Mouse (Mus musculus): ENCODE data around the gene Edf1. TPM values are rescaled to one million over a fixed set of nuclear protein-coding genes. Genes with fewer than 3 reads are reported as not detected.

Gene Edf1
- polyA plus RNA-seq, 1 experiment from 2014 or later = 289 TPM

GRCm38 (mm10) chr2:25584856-25585255, 27.2 kb downstream of the Edf1 start:
- Histone ChIP-seq H3K27ac (no peak overlapping the region), H3K4me2 (no peak overlapping the region), H3K4me3 (no peak overlapping the region), H3K27me3 (peaks cover 16% of the 10 kb centered on the region), H3K9ac (no peak overlapping the region), H3K9me3 (replicated peaks) (no peaks in the 10 kb centered on the region), H3K36me3 (peaks cover 25% of the 10 kb centered on the region), H3K4me1 (replicated peaks) (peaks cover 42% of the 10 kb centered on the region)
- WGBS = 83% methylated on average over 4 of the region's 4 CpGs
- no peak for ATAC-seq (replicated peaks; ENCODE audit: insufficient number of reproducible peaks, insufficient read depth, low FRiP score, low read depth)

GRCm38 (mm10) chr2:25585601-25586000, 28.0 kb downstream of the Edf1 start:
- no peak overlapping the region for H3K27ac ChIP-seq
- H3K4me2 ChIP-seq = no peak overlapping the region
- H3K27me3 ChIP-seq = peaks cover 8% of the 10 kb centered on the region
- peaks cover 35% of the 10 kb centered on the region for H3K4me1 ChIP-seq (replicated peaks)
- no peaks in the 10 kb centered on the region for H3K9me3 ChIP-seq (replicated peaks)
- peaks cover 29% of the 10 kb centered on the region for H3K36me3 ChIP-seq
- ATAC-seq (replicated peaks; ENCODE audit: insufficient number of reproducible peaks, insufficient read depth, low FRiP score, low read depth) = no peak
- 77% methylated on average over 3 of the region's 3 CpGs for WGBS
- H3K4me3 ChIP-seq = no peak overlapping the region
- no peak overlapping the region for H3K9ac ChIP-seq

- ATAC-seq (replicated peaks; ENCODE audit: insufficient number of reproducible peaks, insufficient read depth, low FRiP score, low read depth) = no peak
Observed at GRCm38 (mm10) chr2:25587290-25587689, 29.6 kb downstream of the Edf1 start.

GRCm38 (mm10) chr2:25588227-25588907, 30.7 kb downstream of the Edf1 start:
- Histone ChIP-seq H3K9ac (no peak overlapping the region), H3K9me3 (replicated peaks) (no peaks in the 10 kb centered on the region), H3K4me2 (no peak overlapping the region), H3K27me3 (no peaks in the 10 kb centered on the region), H3K27ac (peak overlapping the region; percentile 25; the same call in 1 of the 2 replicates), H3K4me3 (no peak overlapping the region), H3K4me1 (replicated peaks) (peaks cover 16% of the 10 kb centered on the region), H3K36me3 (peaks cover 55% of the 10 kb centered on the region)
- peak; percentile 49; the same call in 1 of the 2 replicates for ATAC-seq (replicated peaks; ENCODE audit: insufficient number of reproducible peaks, insufficient read depth, low FRiP score, low read depth)
- WGBS = 85% methylated on average over 8 of the region's 8 CpGs

More at GRCm38 (mm10) chr2:25587290-25587689, 29.6 kb downstream of the Edf1 start:
- H3K9ac ChIP-seq = no peak overlapping the region
- H3K27ac ChIP-seq = no peak overlapping the region
- peaks cover 44% of the 10 kb centered on the region for H3K36me3 ChIP-seq
- no peaks in the 10 kb centered on the region for H3K27me3 ChIP-seq
- no peaks in the 10 kb centered on the region for H3K9me3 ChIP-seq (replicated peaks)
- H3K4me3 ChIP-seq = no peak overlapping the region
- WGBS = 85% methylated on average over 8 of the region's 8 CpGs
- no peak overlapping the region for H3K4me2 ChIP-seq
- H3K4me1 ChIP-seq (replicated peaks) = peaks cover 21% of the 10 kb centered on the region

- no peak overlapping the region for H3K4me2 ChIP-seq
- H3K27ac ChIP-seq = no peak overlapping the region
- H3K4me3 ChIP-seq = no peak overlapping the region
- peaks cover 12% of the 10 kb centered on the region for H3K4me1 ChIP-seq (replicated peaks)
- H3K9ac ChIP-seq = no peak overlapping the region
- no peak for ATAC-seq (replicated peaks; ENCODE audit: insufficient number of reproducible peaks, insufficient read depth, low FRiP score, low read depth)
- peaks cover 63% of the 10 kb centered on the region for H3K36me3 ChIP-seq
- H3K27me3 ChIP-seq = no peaks in the 10 kb centered on the region
- WGBS = 85% methylated on average over 2 of the region's 2 CpGs
- no peaks in the 10 kb centered on the region for H3K9me3 ChIP-seq (replicated peaks)
Observed at GRCm38 (mm10) chr2:25591863-25592262, 34.2 kb downstream of the Edf1 start.

- Histone ChIP-seq H3K36me3 (peaks cover 92% of the 10 kb centered on the region), H3K4me3 (no peak overlapping the region), H3K4me1 (replicated peaks) (peaks cover 9% of the 10 kb centered on the region; the same call in 1 of the 2 replicates), H3K27ac (no peak overlapping the region), H3K27me3 (no peaks in the 10 kb centered on the region), H3K9me3 (replicated peaks) (no peaks in the 10 kb centered on the region), H3K9ac (no peak overlapping the region), H3K4me2 (no peak overlapping the region)
- no peak for ATAC-seq (replicated peaks; ENCODE audit: insufficient number of reproducible peaks, insufficient read depth, low FRiP score, low read depth)
- WGBS = 92% methylated on average over 5 of the region's 5 CpGs
Observed at GRCm38 (mm10) chr2:25596765-25597510, 39.3 kb downstream of the Edf1 start.

GRCm38 (mm10) chr2:25598749-25599148, 41.1 kb downstream of the Edf1 start:
- Histone ChIP-seq H3K9me3 (replicated peaks) (no peaks in the 10 kb centered on the region), H3K4me2 (no peak overlapping the region), H3K9ac (no peak overlapping the region), H3K36me3 (peaks cover 82% of the 10 kb centered on the region), H3K4me3 (no peak overlapping the region), H3K4me1 (replicated peaks) (peaks cover 9% of the 10 kb centered on the region; the same call in 1 of the 2 replicates), H3K27ac (no peak overlapping the region), H3K27me3 (no peaks in the 10 kb centered on the region)
- WGBS = 78% methylated on average over 1 of the region's 1 CpGs
- ATAC-seq (replicated peaks; ENCODE audit: insufficient number of reproducible peaks, insufficient read depth, low FRiP score, low read depth) = no peak

GRCm38 (mm10) chr2:25600037-25600436, 42.4 kb downstream of the Edf1 start:
- peaks cover 9% of the 10 kb centered on the region; the same call in 1 of the 2 replicates for H3K4me1 ChIP-seq (replicated peaks)
- ATAC-seq (replicated peaks; ENCODE audit: insufficient number of reproducible peaks, insufficient read depth, low FRiP score, low read depth) = no peak
- H3K4me3 ChIP-seq = no peak overlapping the region
- H3K4me2 ChIP-seq = no peak overlapping the region
- WGBS = 83% methylated on average over 2 of the region's 2 CpGs
- H3K9me3 ChIP-seq (replicated peaks) = no peaks in the 10 kb centered on the region
- H3K27me3 ChIP-seq = no peaks in the 10 kb centered on the region
- H3K36me3 ChIP-seq = peaks cover 75% of the 10 kb centered on the region
- no peak overlapping the region for H3K9ac ChIP-seq
- no peak overlapping the region for H3K27ac ChIP-seq

- WGBS = 85% methylated on average over 5 of the region's 5 CpGs
- Histone ChIP-seq H3K4me3 (no peak overlapping the region), H3K9me3 (replicated peaks) (no peaks in the 10 kb centered on the region), H3K9ac (no peak overlapping the region), H3K36me3 (peaks cover 51% of the 10 kb centered on the region), H3K27ac (no peak overlapping the region), H3K27me3 (no peaks in the 10 kb centered on the region), H3K4me1 (replicated peaks) (peaks cover 23% of the 10 kb centered on the region), H3K4me2 (no peak overlapping the region)
- no peak for ATAC-seq (replicated peaks; ENCODE audit: insufficient number of reproducible peaks, insufficient read depth, low FRiP score, low read depth)
Observed at GRCm38 (mm10) chr2:25602526-25602925, 44.9 kb downstream of the Edf1 start.

GRCm38 (mm10) chr2:25607761-25608622, 50.3 kb downstream of the Edf1 start, which contains the start of gene Rabl6:
TSS of gene Rabl6 (minus strand) at chr2:25608521.
- H3K27ac ChIP-seq = peak within 1 kb of the TSS; percentile 91
- no peaks in the 10 kb centered on the region; the same call in 1 of the 2 replicates for H3K36me3 ChIP-seq
- peak within 1 kb of the TSS; percentile 94 for H3K9ac ChIP-seq
- peak within 1 kb of the TSS; percentile 81 for H3K4me3 ChIP-seq
- no peaks in the 10 kb centered on the region; the same call in 1 of the 2 replicates for H3K27me3 ChIP-seq
- peak within 1 kb of the TSS; percentile 63 for H3K4me2 ChIP-seq
- peak; percentile 90 for ATAC-seq (replicated peaks; ENCODE audit: insufficient number of reproducible peaks, insufficient read depth, low FRiP score, low read depth)
- H3K9me3 ChIP-seq (replicated peaks) = no peaks in the 10 kb centered on the region
- peaks cover 18% of the 10 kb centered on the region for H3K4me1 ChIP-seq (replicated peaks)
- WGBS = under 1% methylated on average over 80 of the region's 80 CpGs

- WGBS = 57% methylated on average over 10 of the region's 10 CpGs
Observed at GRCm38 (mm10) chr2:25608671-25609070, 51.0 kb downstream of the Edf1 start.

More at GRCm38 (mm10) chr2:25608671-25609070, 51.0 kb downstream of the Edf1 start:
- ATAC-seq (replicated peaks; ENCODE audit: insufficient number of reproducible peaks, insufficient read depth, low FRiP score, low read depth) = no peak
- no peaks in the 10 kb centered on the region for H3K9me3 ChIP-seq (replicated peaks)
- no peaks in the 10 kb centered on the region for H3K36me3 ChIP-seq
- no peak overlapping the region for H3K9ac ChIP-seq
- no peak overlapping the region; the same call in 1 of the 2 replicates for H3K27ac ChIP-seq
- peak overlapping the region; percentile 81 for H3K4me3 ChIP-seq
- peak overlapping the region; percentile 63 for H3K4me2 ChIP-seq
- peaks cover 18% of the 10 kb centered on the region for H3K4me1 ChIP-seq (replicated peaks)
- H3K27me3 ChIP-seq = no peaks in the 10 kb centered on the region; the same call in 1 of the 2 replicates

Data from heart, embryonic 15.5 days (tissue).